Mouse (Mus musculus) liver, postnatal 0 days (tissue): ENCODE results near the gene Atoh8.

Experiments used
- CTCF ChIP-seq: sonication (generic); IDR thresholded peaks from 2 replicates; pipeline ENCODE4 v1.5.1; 2016; ENCODE audit warnings: antibody characterized with exemption, low read depth
- EP300 ChIP-seq: IDR thresholded peaks from 2 replicates; pipeline ENCODE4 v1.6.1; 2016; ENCODE audit warnings: antibody characterized with exemption, low read depth, mild to moderate bottlenecking

- TF ChIP-seq CTCF, result no peak
- TF ChIP-seq EP300, result no peak
These were observed 10.9 kb upstream of the Atoh8 start for GRCm38 (mm10) chr6:72246303-72246702.
